Mouse (Mus musculus) cerebellum, adult 11-12 months (tissue): ENCODE measurements around the gene H2-Ob.
"Not testable (repeated sequence)": the region's sequence is repeated elsewhere in the genome, so short reads cannot be mapped to it uniquely, and the experiment has no call there.

Experiments used
- DNase-seq: peaks from one replicate; pipeline ENCODE4 v3.0.0; 2022

The H2-Ob gene

GRCm38 (mm10) chr17:34207866-34208265 is 30.8 kb upstream of the H2-Ob start:
- DNase-seq, result no peak

GRCm38 (mm10) chr17:34208421-34208820 is 30.3 kb upstream of the H2-Ob start:
- DNase-seq, result no peak

DNA sequence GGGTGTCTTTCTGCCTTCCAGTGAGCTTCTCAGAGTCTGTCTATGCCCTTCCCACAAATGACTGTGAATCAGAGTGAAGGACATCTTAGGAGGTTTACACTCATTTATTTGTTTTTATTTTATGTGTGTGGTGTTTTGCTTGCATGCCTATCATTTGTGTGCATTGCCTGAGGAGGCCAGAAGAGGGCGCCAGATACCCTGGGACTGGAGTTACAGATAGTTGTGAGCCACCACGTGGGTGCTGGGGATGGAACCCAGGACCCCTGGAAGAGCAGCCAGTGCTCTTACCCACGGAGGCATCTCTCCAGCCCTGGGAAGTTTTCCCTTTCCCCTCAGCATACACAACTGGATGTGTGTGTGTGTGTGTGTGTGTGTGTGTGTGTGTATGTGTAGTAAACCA is 29.0 kb upstream of the H2-Ob start:
- DNase-seq, result no peak

- DNase-seq, result no peak
Measured at GRCm38 (mm10) chr17:34210599-34210998, 28.1 kb upstream of the H2-Ob start.

- no peak for DNase-seq
Measured at GRCm38 (mm10) chr17:34211746-34212365, 26.8 kb upstream of the H2-Ob start.

GRCm38 (mm10) chr17:34213936-34214335 is 24.8 kb upstream of the H2-Ob start:
- no peak for DNase-seq

DNA sequence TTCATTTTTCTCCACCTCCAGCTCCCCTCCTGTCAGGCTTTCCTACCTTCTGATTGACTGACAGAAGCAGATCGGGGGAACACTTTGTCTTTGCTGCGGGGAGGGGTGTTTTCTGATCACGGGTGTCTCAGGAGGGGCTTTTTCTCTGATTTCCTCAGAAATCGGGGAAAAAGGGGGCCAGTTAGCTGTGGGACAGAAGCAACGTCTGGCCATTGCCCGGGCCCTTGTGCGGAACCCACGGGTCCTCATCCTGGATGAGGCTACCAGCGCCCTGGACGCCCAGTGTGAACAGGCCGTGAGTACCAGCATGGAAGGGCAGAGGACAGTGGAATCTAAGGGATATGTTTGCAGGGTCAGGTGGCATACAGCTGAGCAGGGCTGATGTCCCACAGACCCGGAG is 23.5 kb upstream of the H2-Ob start:
- DNase-seq, result no peak

- no peak for DNase-seq
Measured at GRCm38 (mm10) chr17:34217216-34217928, 21.3 kb upstream of the H2-Ob start.

DNA sequence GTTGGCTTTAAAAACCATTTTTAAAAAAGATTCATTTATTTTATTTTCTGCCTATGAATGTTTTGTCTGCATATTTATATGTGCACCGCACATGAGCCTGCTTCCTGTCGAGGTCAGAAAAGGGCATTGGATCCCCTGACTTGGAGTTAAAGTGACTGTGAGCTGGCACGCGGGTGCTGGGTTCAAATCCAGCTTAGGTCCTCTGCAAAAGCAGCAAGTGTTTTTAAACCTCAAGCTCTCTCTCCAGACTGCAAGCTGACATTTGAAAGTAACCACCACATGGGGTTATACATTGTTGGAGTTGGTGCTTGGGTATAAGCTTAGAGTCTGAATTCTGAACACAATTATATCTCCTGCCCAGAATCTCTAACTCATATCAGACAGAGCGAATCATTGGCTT is 20.7 kb upstream of the H2-Ob start:
- no peak for DNase-seq

GRCm38 (mm10) chr17:34218675-34219074 is 20.0 kb upstream of the H2-Ob start:
- DNase-seq, result no peak

- not testable (repeated sequence) for DNase-seq
Measured at GRCm38 (mm10) chr17:34219096-34219495, 19.6 kb upstream of the H2-Ob start.

GRCm38 (mm10) chr17:34219801-34220200 is 18.9 kb upstream of the H2-Ob start:
- DNase-seq, result not testable (repeated sequence)

DNA sequence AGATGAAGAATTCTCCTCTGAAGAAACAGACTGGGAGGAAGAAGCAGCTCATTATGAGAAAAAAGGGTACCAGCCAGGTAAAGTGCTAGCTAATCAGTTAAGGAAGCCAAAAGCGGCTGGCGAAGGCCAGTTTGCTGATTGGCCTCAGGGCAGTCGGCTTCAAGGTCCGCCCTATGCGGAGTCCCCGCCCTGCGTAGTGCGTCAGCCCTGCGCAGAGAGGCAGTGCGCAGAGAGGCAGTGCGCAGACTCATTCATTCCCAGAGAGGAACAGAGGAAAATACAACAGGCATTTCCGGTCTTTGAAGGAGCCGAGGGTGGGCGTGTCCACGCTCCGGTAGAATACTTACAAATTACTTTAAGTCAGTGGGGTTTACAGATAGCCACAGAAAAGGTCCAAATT is 18.3 kb upstream of the H2-Ob start:
- not testable (repeated sequence) for DNase-seq

GRCm38 (mm10) chr17:34224816-34225215 is 13.9 kb upstream of the H2-Ob start:
- DNase-seq, result no peak

GRCm38 (mm10) chr17:34225426-34225825 is 13.3 kb upstream of the H2-Ob start:
- no peak for DNase-seq

- DNase-seq, result not testable (repeated sequence)
Measured at GRCm38 (mm10) chr17:34225911-34226310, 12.8 kb upstream of the H2-Ob start.

DNA sequence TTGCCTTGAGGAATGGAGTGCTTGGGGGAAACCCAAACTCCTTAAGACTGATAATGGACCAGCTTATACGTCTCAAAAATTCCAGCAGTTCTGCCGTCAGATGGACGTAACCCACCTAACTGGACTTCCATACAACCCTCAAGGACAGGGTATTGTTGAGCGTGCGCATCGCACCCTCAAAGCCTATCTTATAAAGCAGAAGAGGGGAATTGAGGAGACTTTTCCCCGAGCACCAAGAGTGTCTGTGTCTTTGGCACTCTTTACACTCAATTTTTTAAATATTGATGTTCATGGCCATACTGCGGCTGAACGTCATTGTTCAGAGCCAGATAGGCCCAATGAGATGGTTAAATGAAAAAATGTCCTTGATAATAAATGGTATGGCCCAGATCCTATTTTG is 7.7 kb upstream of the H2-Ob start:
- DNase-seq, result not testable (repeated sequence)

DNA sequence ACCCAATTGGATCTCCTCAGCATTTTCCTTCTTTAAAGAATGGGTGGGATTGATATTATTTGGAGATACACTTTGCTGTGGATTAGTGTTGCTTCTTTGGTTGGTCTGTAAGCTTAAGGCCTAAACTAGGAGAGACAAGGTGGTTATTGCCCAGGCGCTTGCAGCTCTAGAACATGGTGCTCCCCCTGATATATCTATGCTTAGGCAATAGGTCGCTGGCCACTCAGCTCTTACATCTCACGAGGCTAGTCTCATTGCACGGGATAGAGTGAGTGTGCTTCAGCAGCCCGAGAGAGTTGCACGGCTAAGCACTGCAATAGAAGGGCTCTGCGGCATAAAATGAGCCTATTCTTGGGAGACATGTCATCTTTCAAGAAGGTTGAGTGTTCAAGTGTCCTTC is 6.7 kb upstream of the H2-Ob start:
- DNase-seq, result not testable (repeated sequence)

DNA sequence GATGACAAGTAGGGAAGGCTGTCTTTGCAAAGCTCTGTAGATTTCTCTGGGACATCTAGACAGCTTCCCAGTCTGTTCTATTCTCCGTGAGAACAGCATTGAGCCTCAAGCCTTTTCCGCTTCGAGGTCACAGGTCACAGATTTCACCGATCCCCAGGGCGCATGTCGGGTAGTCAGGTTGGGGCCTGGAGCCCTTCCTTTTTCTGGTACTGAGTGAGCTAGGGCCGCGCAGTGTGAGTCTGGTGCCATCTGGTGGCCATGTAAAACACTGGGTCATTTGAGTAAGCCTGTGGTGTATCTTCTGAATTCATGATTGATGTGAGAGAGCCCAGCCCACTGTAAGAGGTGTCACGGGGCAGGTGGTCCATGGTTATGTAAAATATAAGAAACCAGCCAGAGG is 3.8 kb upstream of the H2-Ob start:
- DNase-seq, result peak; percentile 23

- no peak for DNase-seq
Measured at GRCm38 (mm10) chr17:34236691-34237090, 2.0 kb upstream of the H2-Ob start.

GRCm38 (mm10) chr17:34237741-34238140 is 962 bp upstream of the H2-Ob start:
- no peak for DNase-seq

DNA sequence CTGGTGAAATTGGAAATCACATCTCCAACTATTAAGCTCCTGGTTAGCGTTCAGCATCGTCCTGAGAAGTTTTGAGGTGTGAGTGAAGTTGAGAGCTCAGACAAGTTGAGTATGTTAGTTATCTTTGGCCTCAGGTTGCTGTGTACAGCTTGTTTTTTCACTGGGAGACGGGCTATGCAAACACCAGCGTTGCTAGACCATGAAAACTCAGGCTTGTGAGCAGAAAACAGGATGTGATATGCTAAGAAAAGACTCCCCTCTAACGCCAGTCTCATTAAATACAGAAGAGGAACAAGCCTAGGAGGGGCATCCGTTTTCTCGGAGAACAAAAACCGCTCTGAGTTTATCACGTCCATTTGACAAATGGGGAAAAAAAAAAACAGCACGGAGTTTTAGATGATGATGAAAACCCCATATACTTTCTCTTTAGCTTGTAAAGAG is 918 bp downstream of the H2-Ob start:
- DNase-seq, result no peak

GRCm38 (mm10) chr17:34240366-34240765 is 1.7 kb downstream of the H2-Ob start:
- DNase-seq, result no peak

GRCm38 (mm10) chr17:34240916-34241315 is 2.2 kb downstream of the H2-Ob start:
- DNase-seq, result no peak

DNA sequence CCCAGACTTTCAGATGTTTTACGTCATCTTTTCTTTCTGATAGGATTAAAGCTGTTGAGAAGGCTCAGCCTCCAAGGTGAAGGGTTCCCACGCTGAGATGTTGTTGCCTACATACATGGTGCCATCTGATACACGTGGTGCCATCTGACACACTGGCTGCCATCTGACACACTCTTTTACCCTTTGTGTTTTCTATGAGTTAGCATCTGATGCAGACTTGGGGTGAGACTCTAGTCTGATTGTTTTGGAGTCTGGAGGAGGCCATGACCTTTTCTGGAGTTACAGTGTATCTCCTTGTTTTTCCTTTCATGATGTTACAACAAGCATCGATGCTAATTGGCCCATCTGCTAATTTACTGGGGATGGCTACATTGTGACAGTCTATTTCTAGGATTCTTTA is 6.0 kb downstream of the H2-Ob start:
- DNase-seq, result no peak
